Mouse (Mus musculus) heart, embryonic 11.5 days (tissue): ENCODE measurements around the gene Hoxb3. TPM values are rescaled to one million over a fixed set of nuclear protein-coding genes. Genes with fewer than 3 reads are reported as not detected.

ENCODE experiments used
- ATAC-seq: fragments of 200-750 bp; cut with Nextera tagmentation; replicated peaks from 2 replicates; pipeline ENCODE4 v1.8.0; 2017; ENCODE audit warnings: moderate library complexity; ENCODE audit not compliant: insufficient number of reproducible peaks, low FRiP score, low TSS enrichment
- H3K27ac ChIP-seq: fragments of 300-500 bp; sonication (generic); 2 replicates; pipeline ENCODE4 v1.5.1; 2014; ENCODE audit warnings: mild to moderate bottlenecking, low read depth, low read length
- H3K27me3 ChIP-seq: fragments of 300-500 bp; sonication (generic); 2 replicates; pipeline ENCODE4 v1.6.1; 2014; ENCODE audit warnings: mild to moderate bottlenecking, low read length, mixed read lengths; ENCODE audit not compliant: control insufficient read depth, insufficient read depth
- H3K36me3 ChIP-seq: fragments of 300-500 bp; sonication (generic); 2 replicates; pipeline ENCODE4 v1.6.1; 2014; ENCODE audit warnings: mild to moderate bottlenecking, low read length, moderate library complexity, mixed read lengths; ENCODE audit not compliant: control insufficient read depth, insufficient read depth
- H3K4me1 ChIP-seq: fragments of 300-500 bp; sonication (generic); 2 replicates; pipeline ENCODE4 v1.6.1; 2014; ENCODE audit warnings: low read length; ENCODE audit not compliant: control insufficient read depth, insufficient read depth
- H3K4me2 ChIP-seq: fragments of 300-500 bp; sonication (generic); 2 replicates; pipeline ENCODE4 v1.6.1; 2014; ENCODE audit warnings: mild to moderate bottlenecking, moderate library complexity
- H3K4me3 ChIP-seq: fragments of 300-500 bp; sonication (generic); 2 replicates; pipeline ENCODE4 v1.5.1; 2014; ENCODE audit warnings: low read depth, low read length
- H3K9ac ChIP-seq: fragments of 300-500 bp; sonication (generic); 2 replicates; pipeline ENCODE4 v1.6.1; 2014; ENCODE audit warnings: mild to moderate bottlenecking, low read depth, low read length, moderate library complexity
- H3K9me3 ChIP-seq: fragments of 300-500 bp; sonication (generic); replicated peaks from 2 replicates; pipeline ENCODE4 v1.6.1; 2016; ENCODE audit warnings: low read length; ENCODE audit not compliant: control insufficient read depth
- WGBS: fragments of 180-500 bp; shearing (Covaris S2); extraction: QIAGEN DNeasy Blood & Tissue Kit; methylation state at CpG from one replicate; pipeline ENCODE4 v1.1.7; 2014; ENCODE audit not compliant: insufficient replicate concordance; 5-methylcytosine and 5-hydroxymethylcytosine counted together
- polyA plus RNA-seq: library from polyadenylated mRNA; unstranded; fragments of >200 nt; fragmentation: Nextera tagmentation; extraction: Ambion mirVana; gene quantifications from 2 replicates; pipeline ENCODE4 v1.2.1, GENCODE M21; 2014

Gene Hoxb3
- polyA plus RNA-seq, 1 experiment from 2014 or later: 0.74 TPM

DNA sequence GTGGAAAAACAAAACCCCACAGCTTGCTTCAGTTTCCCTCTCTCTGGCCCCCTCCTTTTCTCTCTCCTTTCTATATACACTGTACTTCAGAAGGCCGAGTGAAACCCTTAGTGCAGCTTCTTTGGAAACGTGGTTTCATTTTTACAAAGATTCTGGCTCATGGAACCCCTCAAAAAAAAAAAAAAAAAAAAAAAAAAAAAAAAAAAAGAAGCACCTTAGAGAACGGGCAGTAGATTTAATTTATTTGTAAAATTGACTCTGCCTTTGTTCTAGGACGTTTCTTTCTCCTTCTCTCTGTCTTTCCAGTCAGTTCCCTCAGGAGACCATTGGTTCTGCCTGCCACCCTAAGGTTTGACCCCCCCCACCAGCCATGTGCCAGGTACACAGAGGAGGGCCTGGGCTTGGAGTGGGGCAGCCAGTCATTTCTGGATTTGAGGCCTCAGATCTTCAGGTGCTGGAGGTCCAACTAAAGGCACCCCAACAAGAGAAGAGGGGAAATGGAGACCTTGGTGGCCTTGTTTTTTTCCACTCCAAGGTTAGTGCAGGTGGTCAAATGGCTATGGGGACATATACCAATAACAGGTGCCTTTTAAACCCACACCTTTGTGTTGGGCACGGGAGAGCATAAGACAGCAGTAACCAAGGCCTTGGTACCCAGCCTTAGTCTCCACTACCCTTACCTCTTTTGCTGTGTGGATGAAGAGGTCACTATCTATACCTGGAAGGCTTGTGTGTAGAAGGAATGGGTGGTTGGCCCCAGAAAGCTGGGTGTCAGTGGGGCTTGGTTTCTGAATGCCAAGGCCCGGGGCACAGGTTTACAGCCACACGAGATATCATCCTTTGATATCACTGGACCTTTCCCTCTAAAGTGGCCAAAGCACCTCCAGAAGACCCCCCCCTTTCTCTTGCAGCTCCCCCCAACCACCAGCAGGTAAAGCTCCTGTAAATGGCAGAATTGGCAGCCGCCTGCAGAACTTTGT, 42.4 kb upstream of the Hoxb3 start:
- peaks cover 96% of the 10 kb centered on the region for H3K27me3 ChIP-seq
- 11% methylated on average over 8 of the region's 8 CpGs for WGBS
- H3K36me3 ChIP-seq: no peaks in the 10 kb centered on the region
- H3K27ac ChIP-seq: no peak overlapping the region
- H3K9me3 ChIP-seq: no peaks in the 10 kb centered on the region
- no peak for ATAC-seq
- H3K4me2 ChIP-seq: no peak overlapping the region
- no peak overlapping the region for H3K4me3 ChIP-seq
- peaks cover 9% of the 10 kb centered on the region; the same call in 1 of the 2 replicates for H3K4me1 ChIP-seq
- no peak overlapping the region for H3K9ac ChIP-seq

DNA sequence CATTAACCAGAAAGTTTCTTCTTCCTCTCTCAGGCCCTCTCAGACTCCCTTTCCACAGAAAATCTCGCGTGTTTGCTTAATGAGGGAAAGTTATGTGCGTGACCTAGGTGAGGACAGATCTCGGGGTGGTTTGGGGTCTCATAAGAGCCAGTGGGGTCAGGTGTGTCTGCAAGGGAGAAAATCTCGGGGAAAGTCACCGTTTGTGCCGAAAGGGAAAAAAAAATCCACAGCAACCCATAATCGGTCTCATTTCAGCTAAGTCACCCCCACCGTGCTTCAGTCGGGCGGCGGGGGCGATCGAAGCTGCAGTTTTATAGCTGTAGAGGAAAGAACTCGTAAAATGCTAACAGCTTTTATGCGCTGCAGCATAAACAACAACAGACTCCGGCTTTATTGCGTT, 41.7 kb upstream of the Hoxb3 start:
- no peak overlapping the region for H3K4me2 ChIP-seq
- H3K36me3 ChIP-seq: no peaks in the 10 kb centered on the region
- H3K27me3 ChIP-seq: peaks cover 96% of the 10 kb centered on the region
- H3K4me3 ChIP-seq: no peak overlapping the region
- H3K9me3 ChIP-seq: no peaks in the 10 kb centered on the region
- H3K4me1 ChIP-seq: peaks cover 9% of the 10 kb centered on the region; the same call in 1 of the 2 replicates
- ATAC-seq: no peak
- 5% methylated on average over 18 of the region's 18 CpGs for WGBS
- H3K27ac ChIP-seq: no peak overlapping the region
- no peak overlapping the region for H3K9ac ChIP-seq

DNA sequence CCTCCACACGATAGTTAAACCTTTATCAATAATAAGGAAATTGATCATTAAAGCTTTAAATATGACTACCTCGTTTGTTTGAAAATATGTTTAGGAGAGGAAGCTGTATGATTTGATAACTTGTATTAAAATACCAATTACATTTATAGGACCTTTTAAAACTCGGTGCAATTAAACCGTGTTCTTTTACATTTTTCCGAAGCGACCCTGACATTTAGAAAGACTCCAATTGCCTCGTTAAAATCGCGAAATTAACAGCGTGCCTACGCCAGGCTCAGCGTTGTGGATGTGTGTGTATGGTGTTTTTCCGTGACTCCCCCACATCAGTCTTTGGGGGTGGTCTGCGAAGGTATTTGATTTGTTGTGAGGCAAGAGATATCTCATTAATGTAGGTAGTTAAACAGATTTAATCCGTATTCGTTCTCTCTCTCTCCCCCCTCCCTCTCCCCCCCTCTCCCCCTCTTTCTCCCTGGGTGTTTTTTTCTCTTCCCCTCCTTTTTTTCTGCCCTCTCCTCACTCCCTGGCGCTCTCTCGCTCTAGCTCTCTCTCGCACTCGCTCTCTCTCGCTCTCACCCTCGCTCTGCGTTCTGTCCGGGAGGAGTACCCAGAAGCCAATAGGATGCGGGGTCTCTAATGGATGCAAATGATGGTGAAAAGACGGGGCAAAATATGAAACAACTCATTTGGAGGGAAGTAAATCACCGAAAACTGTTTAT, 41.1 kb upstream of the Hoxb3 start, which contains the start of gene Hoxb8:
Gene Hoxb8 (plus strand): TSS at position 51 of the 716 bp plus-strand sequence.
- Histone ChIP-seq H3K36me3 (no peaks in the 10 kb centered on the region), H3K9ac (no peak within 1 kb of the TSS), H3K27me3 (peaks cover 96% of the 10 kb centered on the region), H3K4me2 (no peak within 1 kb of the TSS), H3K4me1 (peaks cover 14% of the 10 kb centered on the region; the same call in 1 of the 2 replicates), H3K4me3 (no peak within 1 kb of the TSS), H3K9me3 (no peaks in the 10 kb centered on the region), H3K27ac (no peak within 1 kb of the TSS)
- no peak for ATAC-seq
- WGBS: 2% methylated on average over 27 of the region's 27 CpGs

DNA sequence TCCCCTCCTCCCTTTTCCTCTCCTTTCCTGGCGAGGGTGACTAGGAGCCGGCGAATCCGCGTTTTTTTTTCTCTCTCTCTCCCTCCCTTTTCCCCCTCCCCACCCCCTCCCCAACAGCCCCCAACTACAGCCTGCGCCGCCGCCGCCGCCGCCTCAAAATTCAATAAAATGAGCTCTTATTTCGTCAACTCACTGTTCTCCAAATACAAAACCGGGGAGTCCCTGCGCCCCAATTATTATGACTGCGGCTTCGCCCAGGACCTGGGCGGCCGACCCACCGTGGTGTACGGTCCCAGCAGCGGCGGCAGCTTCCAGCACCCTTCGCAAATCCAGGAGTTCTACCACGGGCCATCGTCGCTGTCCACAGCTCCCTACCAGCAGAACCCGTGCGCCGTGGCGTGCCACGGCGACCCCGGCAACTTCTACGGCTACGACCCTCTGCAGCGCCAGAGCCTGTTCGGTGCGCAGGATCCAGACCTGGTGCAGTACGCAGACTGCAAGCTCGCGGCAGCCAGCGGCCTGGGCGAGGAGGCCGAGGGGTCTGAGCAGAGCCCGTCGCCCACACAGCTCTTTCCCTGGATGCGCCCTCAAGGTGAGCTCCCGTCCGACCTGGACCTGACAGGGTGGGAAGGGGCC, 40.2 kb upstream of the Hoxb3 start:
- H3K4me1 ChIP-seq: peaks cover 15% of the 10 kb centered on the region; the same call in 1 of the 2 replicates
- H3K9me3 ChIP-seq: no peaks in the 10 kb centered on the region
- ATAC-seq: 0 out of 2 replicates have a peak, but pooled peaks have one; percentile 23
- H3K27ac ChIP-seq: no peak overlapping the region
- H3K4me2 ChIP-seq: peak overlapping the region; percentile 31
- under 1% methylated on average over 49 of the region's 49 CpGs for WGBS
- no peaks in the 10 kb centered on the region for H3K36me3 ChIP-seq
- peak overlapping the region; percentile 22; the same call in 1 of the 2 replicates for H3K4me3 ChIP-seq
- no peak overlapping the region for H3K9ac ChIP-seq
- peaks cover 96% of the 10 kb centered on the region for H3K27me3 ChIP-seq

DNA sequence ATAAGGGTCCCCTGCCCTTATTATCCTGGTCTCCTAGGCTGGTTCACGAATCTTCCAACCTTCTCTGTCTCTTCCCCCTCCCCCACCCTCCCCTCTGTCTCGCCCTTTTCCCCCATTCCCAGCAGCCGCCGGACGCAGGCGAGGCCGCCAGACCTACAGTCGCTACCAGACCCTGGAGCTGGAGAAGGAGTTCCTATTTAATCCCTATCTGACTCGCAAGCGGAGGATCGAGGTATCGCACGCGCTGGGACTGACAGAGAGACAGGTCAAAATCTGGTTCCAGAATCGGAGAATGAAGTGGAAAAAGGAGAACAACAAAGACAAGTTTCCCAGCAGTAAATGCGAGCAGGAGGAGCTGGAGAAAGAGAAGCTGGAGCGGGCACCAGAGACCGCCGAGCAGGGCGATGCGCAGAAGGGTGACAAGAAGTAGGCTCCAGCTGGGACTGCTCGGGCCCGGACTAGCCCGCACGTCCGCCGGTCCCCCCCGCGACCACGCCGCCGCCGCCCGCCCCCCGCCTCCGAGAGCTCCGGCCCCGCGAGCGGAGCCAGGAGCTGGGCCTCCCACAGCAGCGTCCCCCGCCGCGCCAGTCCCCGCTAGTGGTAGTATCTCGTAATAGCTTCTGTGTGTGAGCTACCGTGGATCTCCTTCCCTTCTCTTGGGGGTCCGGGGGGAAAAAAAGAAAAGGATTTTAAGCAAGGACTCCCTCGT, 38.9 kb upstream of the Hoxb3 start:
- Histone ChIP-seq H3K4me2 (peak overlapping the region; percentile 71), H3K9me3 (no peaks in the 10 kb centered on the region), H3K36me3 (no peaks in the 10 kb centered on the region), H3K4me3 (peak overlapping the region; percentile 40), H3K27me3 (peaks cover 98% of the 10 kb centered on the region), H3K9ac (no peak overlapping the region), H3K27ac (no peak overlapping the region), H3K4me1 (peaks cover 15% of the 10 kb centered on the region; the same call in 1 of the 2 replicates)
- under 1% methylated on average over 49 of the region's 49 CpGs for WGBS
- ATAC-seq: no peak

DNA sequence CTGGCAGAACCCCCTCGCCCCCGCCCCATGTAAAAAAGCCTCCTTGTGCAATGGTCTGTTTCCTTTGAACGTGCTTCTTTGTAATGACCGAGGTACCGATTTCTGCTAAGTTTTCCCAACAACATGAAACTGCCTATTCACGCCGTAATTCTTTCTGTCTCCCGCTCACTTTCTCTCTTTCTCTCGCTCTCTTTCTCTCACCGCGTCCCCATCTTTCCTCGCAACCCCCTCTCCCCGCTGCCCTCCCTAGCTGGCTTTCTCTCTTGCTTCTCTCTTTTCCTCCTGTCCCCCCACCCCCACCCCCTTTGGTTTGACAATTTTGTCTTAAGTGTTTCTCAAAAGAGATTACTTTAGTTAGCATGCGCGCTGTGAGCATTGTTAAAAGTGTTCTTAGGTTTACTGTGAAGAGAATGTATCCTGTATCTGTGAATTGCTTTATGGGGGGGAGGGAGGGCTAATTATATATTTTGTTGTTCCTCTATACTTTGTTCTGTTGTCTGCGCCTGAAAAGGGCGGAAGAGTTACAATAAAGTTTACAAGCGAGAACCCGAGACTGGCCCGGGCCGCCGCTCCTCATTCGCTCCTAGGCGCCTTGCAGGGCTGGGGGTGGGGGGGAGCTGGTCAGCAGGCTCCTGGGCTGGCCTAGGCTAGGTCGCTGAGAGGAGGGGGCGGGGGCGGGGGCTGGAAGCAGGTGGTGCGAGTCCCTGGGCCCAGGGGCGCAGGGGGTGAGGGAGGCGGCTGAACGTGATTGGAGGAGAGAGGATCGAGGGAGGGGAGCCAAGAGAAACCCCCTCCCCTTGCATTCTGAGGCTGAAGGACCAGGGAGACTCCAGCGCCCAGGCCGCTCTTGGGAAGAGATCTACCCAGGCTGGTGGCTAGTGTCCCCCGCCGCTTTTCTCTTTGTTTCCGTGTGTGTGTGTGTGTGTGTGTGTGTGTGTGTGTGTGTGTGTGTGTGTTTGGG, 38.1 kb upstream of the Hoxb3 start:
- H3K4me2 ChIP-seq: peak overlapping the region; percentile 71
- ATAC-seq: no peak
- peak overlapping the region; percentile 40 for H3K4me3 ChIP-seq
- H3K4me1 ChIP-seq: peaks cover 15% of the 10 kb centered on the region; the same call in 1 of the 2 replicates
- H3K36me3 ChIP-seq: no peaks in the 10 kb centered on the region
- H3K9me3 ChIP-seq: no peaks in the 10 kb centered on the region
- under 1% methylated on average over 32 of the region's 37 CpGs for WGBS
- H3K27me3 ChIP-seq: peaks cover 98% of the 10 kb centered on the region
- H3K27ac ChIP-seq: no peak overlapping the region
- H3K9ac ChIP-seq: no peak overlapping the region
